Mouse (Mus musculus): ENCODE results near the gene Ptprm. TPM values are rescaled to one million over a fixed set of nuclear protein-coding genes. Genes with fewer than 3 reads are reported as not detected.

Gene Ptprm
- polyA plus RNA-seq, 1 experiment from 2014 or later = 7.0 TPM

DNA sequence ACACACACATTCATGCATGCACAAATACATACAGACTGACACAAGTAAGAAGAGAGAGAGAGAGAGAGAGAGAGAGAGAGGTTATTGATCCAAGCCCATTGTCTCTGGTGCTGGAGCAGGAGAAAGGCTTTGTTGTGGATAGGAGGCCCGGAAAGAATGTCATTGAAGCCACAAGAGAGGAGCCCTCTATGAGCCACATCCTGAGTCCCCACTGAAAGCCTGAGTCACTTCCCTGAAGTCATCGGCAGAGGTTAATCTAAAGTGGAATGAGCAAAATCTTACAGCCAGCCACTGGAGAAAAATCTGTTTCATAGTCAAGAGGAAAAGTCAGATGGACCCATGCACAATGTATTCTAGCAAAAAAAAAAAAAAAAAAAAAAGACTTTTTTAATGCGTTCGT is 228.7 kb downstream of the Ptprm start:
- ATAC-seq = no peak
- H3K27me3 ChIP-seq (replicated peaks; ENCODE audit: control insufficient read depth, insufficient read depth, low read length) = no peaks in the 10 kb centered on the region
- H3K4me3 ChIP-seq (ENCODE audit: low read length) = no peak overlapping the region
- WGBS = 76% methylated on average over 4 of the region's 4 CpGs
- H3K27ac ChIP-seq (ENCODE audit: low read length) = no peak overlapping the region
- H3K9me3 ChIP-seq (ENCODE audit: control insufficient read depth, low read length) = no peaks in the 10 kb centered on the region
- H3K4me1 ChIP-seq (ENCODE audit: control insufficient read depth, insufficient read depth, low read length) = peaks cover 4% of the 10 kb centered on the region; the same call in 1 of the 2 replicates
- no peak overlapping the region for H3K9ac ChIP-seq (ENCODE audit: low read depth, low read length)
- no peaks in the 10 kb centered on the region for H3K36me3 ChIP-seq (ENCODE audit: control insufficient read depth, insufficient read depth, low read length)
- no peak overlapping the region for H3K4me2 ChIP-seq (ENCODE audit: low read depth, low read length)

DNA sequence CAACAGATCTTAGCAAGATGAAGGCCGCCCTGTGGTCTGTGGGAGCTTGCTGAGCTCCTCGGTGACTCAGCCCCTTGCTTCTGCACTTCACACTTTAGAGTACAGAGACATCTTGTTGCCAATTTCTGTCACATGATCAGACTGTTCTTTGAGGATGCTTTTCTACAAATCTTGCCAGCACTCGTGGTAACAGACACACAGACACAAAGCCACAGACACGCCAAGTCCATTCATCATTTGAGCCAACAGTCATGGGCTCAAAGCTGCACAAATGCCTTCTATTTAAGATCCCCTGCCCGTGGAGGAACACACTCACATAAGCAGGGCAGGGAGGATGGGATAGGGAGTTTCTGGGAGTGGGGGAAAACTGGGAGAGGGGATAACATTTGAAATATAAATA is 230.0 kb downstream of the Ptprm start:
- no peaks in the 10 kb centered on the region for H3K9me3 ChIP-seq (ENCODE audit: control insufficient read depth, low read length)
- H3K27ac ChIP-seq (ENCODE audit: low read length) = no peak overlapping the region
- H3K4me3 ChIP-seq (ENCODE audit: low read length) = no peak overlapping the region
- H3K4me1 ChIP-seq (ENCODE audit: control insufficient read depth, insufficient read depth, low read length) = peaks cover 4% of the 10 kb centered on the region; the same call in 1 of the 2 replicates
- WGBS = 59% methylated on average over 5 of the region's 5 CpGs
- no peak overlapping the region for H3K4me2 ChIP-seq (ENCODE audit: low read depth, low read length)
- no peak for ATAC-seq
- no peak overlapping the region for H3K9ac ChIP-seq (ENCODE audit: low read depth, low read length)
- no peaks in the 10 kb centered on the region for H3K27me3 ChIP-seq (replicated peaks; ENCODE audit: control insufficient read depth, insufficient read depth, low read length)
- H3K36me3 ChIP-seq (ENCODE audit: control insufficient read depth, insufficient read depth, low read length) = no peaks in the 10 kb centered on the region

DNA sequence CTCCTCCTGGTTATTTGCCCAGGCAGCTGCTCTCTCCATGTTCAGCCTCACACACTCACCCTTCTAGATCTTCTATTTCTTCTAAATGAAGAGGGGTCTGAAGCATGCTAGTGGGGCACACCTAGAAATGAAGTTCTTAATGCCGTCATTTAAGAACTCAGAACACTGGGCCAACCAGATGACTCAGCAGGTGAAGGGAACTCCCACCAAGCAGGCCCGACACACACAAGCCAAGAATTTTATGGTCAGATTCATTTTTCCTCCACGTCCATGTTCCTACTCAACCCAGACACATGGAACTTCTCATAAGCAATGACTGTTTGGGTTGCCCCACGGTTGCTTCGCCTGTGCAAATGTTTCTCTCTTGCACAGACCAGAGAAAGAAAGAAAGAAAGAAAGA is 230.5 kb downstream of the Ptprm start:
- Histone ChIP-seq H3K36me3 (ENCODE audit: control insufficient read depth, insufficient read depth, low read length) (no peaks in the 10 kb centered on the region), H3K4me2 (ENCODE audit: low read depth, low read length) (no peak overlapping the region), H3K4me1 (ENCODE audit: control insufficient read depth, insufficient read depth, low read length) (peaks cover 4% of the 10 kb centered on the region; the same call in 1 of the 2 replicates), H3K27me3 (replicated peaks; ENCODE audit: control insufficient read depth, insufficient read depth, low read length) (no peaks in the 10 kb centered on the region), H3K9ac (ENCODE audit: low read depth, low read length) (no peak overlapping the region), H3K4me3 (ENCODE audit: low read length) (no peak overlapping the region), H3K9me3 (ENCODE audit: control insufficient read depth, low read length) (no peaks in the 10 kb centered on the region), H3K27ac (ENCODE audit: low read length) (no peak overlapping the region)
- 62% methylated on average over 5 of the region's 5 CpGs for whole genome bisulfite sequencing
- no peak for ATAC-seq

DNA sequence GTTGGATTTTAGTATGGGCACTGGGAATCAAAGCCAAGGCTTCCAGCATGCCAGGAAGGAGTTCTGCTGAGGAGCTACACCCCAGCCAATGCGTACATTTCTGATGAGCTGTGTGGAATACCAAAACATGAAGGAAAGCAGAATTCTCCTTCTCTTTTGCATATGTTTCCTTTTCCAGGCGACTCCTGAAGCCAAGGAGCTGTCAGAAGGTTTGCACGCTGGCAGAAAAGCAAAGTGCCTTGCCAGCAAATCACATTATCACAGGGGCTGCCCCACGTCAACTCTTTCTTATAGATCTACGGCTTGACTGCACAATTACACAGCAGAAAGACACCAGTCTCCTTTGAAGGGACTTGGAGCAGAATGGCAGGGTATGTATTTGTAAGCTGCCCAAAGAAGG is 233.4 kb downstream of the Ptprm start:
- H3K27me3 ChIP-seq (replicated peaks; ENCODE audit: control insufficient read depth, insufficient read depth, low read length) = no peaks in the 10 kb centered on the region
- H3K4me1 ChIP-seq (ENCODE audit: control insufficient read depth, insufficient read depth, low read length) = no peaks in the 10 kb centered on the region
- no peaks in the 10 kb centered on the region for H3K36me3 ChIP-seq (ENCODE audit: control insufficient read depth, insufficient read depth, low read length)
- 62% methylated on average over 5 of the region's 5 CpGs for WGBS
- no peaks in the 10 kb centered on the region for H3K9me3 ChIP-seq (ENCODE audit: control insufficient read depth, low read length)
- no peak overlapping the region for H3K27ac ChIP-seq (ENCODE audit: low read length)
- no peak overlapping the region for H3K9ac ChIP-seq (ENCODE audit: low read depth, low read length)
- H3K4me2 ChIP-seq (ENCODE audit: low read depth, low read length) = no peak overlapping the region
- H3K4me3 ChIP-seq (ENCODE audit: low read length) = no peak overlapping the region
- no peak for ATAC-seq

DNA sequence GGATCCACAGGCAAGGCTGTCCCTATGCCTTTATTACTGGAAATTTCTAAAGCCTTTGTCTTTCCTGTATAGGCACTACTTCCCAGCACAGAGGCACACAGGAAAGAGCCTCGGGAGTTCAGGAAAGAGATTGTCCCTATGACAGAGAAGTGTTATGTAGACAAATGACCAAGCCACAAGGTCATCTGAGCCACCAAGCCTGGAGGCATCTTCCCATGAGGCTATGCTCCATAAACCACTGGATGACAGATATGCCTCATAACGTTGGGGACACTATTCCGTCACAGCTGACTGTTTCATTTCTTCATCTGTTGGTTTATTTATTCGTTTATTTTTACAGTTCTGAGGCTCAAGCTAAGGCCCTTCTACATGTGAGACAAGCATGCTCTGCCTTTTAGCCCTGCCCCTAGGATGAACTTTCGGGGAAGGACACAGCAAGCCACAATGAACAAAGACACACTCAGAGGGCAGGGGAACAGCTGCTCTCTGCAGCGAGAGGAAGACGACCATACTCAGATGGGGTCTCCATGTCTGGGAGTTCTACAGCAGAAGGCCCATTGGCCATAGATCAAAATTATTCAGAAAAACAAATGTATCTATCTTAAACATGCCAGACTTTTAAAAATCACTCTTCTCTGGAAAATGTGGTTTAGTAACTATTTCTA is 235.4 kb downstream of the Ptprm start:
- H3K4me3 ChIP-seq (ENCODE audit: low read length) = no peak overlapping the region
- H3K9ac ChIP-seq (ENCODE audit: low read depth, low read length) = no peak overlapping the region
- 54% methylated on average over 7 of the region's 7 CpGs for WGBS
- no peak overlapping the region for H3K4me2 ChIP-seq (ENCODE audit: low read depth, low read length)
- H3K36me3 ChIP-seq (ENCODE audit: control insufficient read depth, insufficient read depth, low read length) = no peaks in the 10 kb centered on the region
- ATAC-seq = no peak
- no peaks in the 10 kb centered on the region for H3K9me3 ChIP-seq (ENCODE audit: control insufficient read depth, low read length)
- H3K27ac ChIP-seq (ENCODE audit: low read length) = no peak overlapping the region
- no peaks in the 10 kb centered on the region for H3K27me3 ChIP-seq (replicated peaks; ENCODE audit: control insufficient read depth, insufficient read depth, low read length)
- no peaks in the 10 kb centered on the region for H3K4me1 ChIP-seq (ENCODE audit: control insufficient read depth, insufficient read depth, low read length)

DNA sequence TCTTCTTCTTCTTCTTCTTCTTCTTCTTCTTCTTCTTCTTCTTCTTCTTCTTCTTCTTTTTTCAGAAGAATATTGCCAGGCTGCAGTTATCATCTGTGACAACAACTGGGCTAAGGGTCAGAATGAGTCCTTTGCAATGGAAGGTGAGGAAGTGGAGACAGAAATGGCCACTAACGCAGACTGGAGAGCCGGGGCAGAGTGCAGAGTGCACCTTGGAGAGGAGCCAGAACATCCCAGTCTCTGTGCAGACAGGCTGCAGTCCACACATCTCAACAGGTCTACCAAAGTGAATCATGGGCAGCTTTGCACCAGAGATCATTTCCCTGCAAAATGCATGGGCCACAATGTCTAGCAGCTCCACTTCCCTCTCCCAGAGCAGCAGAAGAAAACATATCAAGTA is 239.4 kb downstream of the Ptprm start:
- Histone ChIP-seq H3K4me3 (ENCODE audit: low read length) (no peak overlapping the region), H3K4me2 (ENCODE audit: low read depth, low read length) (no peak overlapping the region), H3K27me3 (replicated peaks; ENCODE audit: control insufficient read depth, insufficient read depth, low read length) (no peaks in the 10 kb centered on the region), H3K36me3 (ENCODE audit: control insufficient read depth, insufficient read depth, low read length) (no peaks in the 10 kb centered on the region), H3K9me3 (ENCODE audit: control insufficient read depth, low read length) (no peaks in the 10 kb centered on the region), H3K27ac (ENCODE audit: low read length) (no peak overlapping the region), H3K9ac (ENCODE audit: low read depth, low read length) (no peak overlapping the region), H3K4me1 (ENCODE audit: control insufficient read depth, insufficient read depth, low read length) (no peaks in the 10 kb centered on the region)
- 39% methylated on average over 2 of the region's 2 CpGs for WGBS
- ATAC-seq = no peak

DNA sequence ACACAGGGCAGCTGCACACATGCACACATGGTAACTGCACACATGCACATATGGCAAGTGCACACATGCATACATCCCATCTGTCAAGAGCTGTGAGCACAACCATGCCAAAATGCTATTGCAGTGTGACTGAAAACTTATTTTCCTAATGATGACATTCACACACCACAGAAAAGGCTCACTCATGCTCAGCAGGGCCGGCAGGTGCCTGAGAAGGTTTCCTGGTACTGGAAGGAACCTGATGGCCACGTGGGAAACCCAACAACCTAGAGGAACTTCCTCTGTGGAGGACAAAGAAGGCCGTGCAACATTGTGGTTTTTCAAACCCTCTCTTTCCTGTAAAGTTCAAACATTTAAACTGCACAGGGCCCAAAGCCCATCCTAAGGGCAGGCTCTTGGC is 241.6 kb downstream of the Ptprm start:
- ATAC-seq = no peak
- Histone ChIP-seq H3K9ac (ENCODE audit: low read depth, low read length) (no peak overlapping the region), H3K4me2 (ENCODE audit: low read depth, low read length) (no peak overlapping the region), H3K27me3 (replicated peaks; ENCODE audit: control insufficient read depth, insufficient read depth, low read length) (no peaks in the 10 kb centered on the region), H3K4me1 (ENCODE audit: control insufficient read depth, insufficient read depth, low read length) (no peaks in the 10 kb centered on the region), H3K4me3 (ENCODE audit: low read length) (no peak overlapping the region), H3K36me3 (ENCODE audit: control insufficient read depth, insufficient read depth, low read length) (no peaks in the 10 kb centered on the region), H3K27ac (ENCODE audit: low read length) (no peak overlapping the region), H3K9me3 (ENCODE audit: control insufficient read depth, low read length) (no peaks in the 10 kb centered on the region)
- WGBS = 72% methylated on average over 3 of the region's 3 CpGs

DNA sequence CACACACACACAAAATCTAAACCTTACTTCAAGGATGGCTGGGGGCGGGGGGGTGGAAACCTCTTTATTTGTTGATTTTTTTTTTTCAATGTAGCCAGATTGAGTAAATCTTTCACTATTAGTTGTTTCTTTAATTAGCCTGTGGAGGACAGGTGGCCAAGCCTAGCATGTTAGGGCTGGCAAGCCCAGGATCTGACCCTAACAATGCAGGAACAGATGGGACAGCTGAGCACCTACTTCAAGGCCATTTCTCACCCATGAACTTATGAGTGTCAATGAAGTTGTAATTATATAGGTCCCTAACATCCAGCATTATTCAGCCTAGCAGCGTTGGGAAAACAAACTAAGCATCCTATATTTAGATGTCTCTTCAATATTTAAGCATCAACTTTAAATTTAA is 248.1 kb downstream of the Ptprm start:
- no peak overlapping the region for H3K27ac ChIP-seq (ENCODE audit: low read length)
- no peaks in the 10 kb centered on the region for H3K36me3 ChIP-seq (ENCODE audit: control insufficient read depth, insufficient read depth, low read length)
- no peak overlapping the region for H3K4me2 ChIP-seq (ENCODE audit: low read depth, low read length)
- H3K9me3 ChIP-seq (ENCODE audit: control insufficient read depth, low read length) = no peaks in the 10 kb centered on the region
- no peak for ATAC-seq
- no peaks in the 10 kb centered on the region for H3K4me1 ChIP-seq (ENCODE audit: control insufficient read depth, insufficient read depth, low read length)
- WGBS = 79% methylated on average over 2 of the region's 2 CpGs
- no peak overlapping the region for H3K4me3 ChIP-seq (ENCODE audit: low read length)
- H3K9ac ChIP-seq (ENCODE audit: low read depth, low read length) = no peak overlapping the region
- H3K27me3 ChIP-seq (replicated peaks; ENCODE audit: control insufficient read depth, insufficient read depth, low read length) = no peaks in the 10 kb centered on the region

DNA sequence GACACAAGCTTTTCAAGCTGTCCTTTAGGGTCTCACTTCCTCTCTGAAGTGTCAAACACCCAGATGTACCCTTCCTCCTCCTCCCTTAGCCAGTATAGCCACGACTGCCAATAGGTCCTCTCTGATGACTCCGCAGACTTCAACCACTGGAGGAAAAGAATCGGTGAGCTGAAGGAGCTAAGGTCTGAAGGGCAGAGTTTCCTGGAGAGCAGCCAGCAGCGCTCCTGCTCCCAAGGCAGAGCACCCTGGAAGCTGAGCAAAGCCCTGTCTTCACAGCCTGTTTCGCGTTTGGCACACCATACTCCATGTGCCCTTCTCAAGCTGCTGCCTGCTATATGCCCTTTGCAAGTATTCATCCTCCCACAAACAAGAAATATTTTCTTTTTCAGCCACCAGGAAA is 252.2 kb downstream of the Ptprm start:
- 73% methylated on average over 6 of the region's 6 CpGs for WGBS
- Histone ChIP-seq H3K27ac (ENCODE audit: low read length) (no peak overlapping the region), H3K4me3 (ENCODE audit: low read length) (no peak overlapping the region), H3K9ac (ENCODE audit: low read depth, low read length) (no peak overlapping the region), H3K4me1 (ENCODE audit: control insufficient read depth, insufficient read depth, low read length) (no peaks in the 10 kb centered on the region), H3K4me2 (ENCODE audit: low read depth, low read length) (no peak overlapping the region), H3K36me3 (ENCODE audit: control insufficient read depth, insufficient read depth, low read length) (no peaks in the 10 kb centered on the region), H3K9me3 (ENCODE audit: control insufficient read depth, low read length) (no peaks in the 10 kb centered on the region), H3K27me3 (replicated peaks; ENCODE audit: control insufficient read depth, insufficient read depth, low read length) (no peaks in the 10 kb centered on the region)
- ATAC-seq = no peak

DNA sequence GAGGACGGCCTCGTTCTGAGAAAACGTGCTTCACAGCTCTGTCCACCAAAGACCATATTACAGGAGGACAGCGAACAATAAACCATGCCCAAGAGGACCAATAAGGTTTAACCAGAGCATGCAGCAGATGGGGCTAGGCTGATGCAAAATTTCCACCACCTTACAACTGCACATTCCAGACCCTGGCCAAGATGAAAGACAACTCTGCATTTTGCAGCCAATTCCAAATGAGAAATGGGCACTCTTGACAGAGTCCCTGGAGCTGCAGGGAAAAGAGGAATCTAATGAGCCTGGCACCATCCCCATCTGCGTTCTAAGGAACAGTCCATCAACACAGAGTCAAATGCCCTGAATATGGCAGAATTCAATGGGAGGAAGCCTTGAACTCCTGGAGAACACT is 263.3 kb downstream of the Ptprm start:
- no peak overlapping the region for H3K4me2 ChIP-seq (ENCODE audit: low read depth, low read length)

More for the DNA sequence above, 263.3 kb downstream of the Ptprm start:
- Histone ChIP-seq H3K9ac (ENCODE audit: low read depth, low read length) (no peak overlapping the region), H3K27me3 (replicated peaks; ENCODE audit: control insufficient read depth, insufficient read depth, low read length) (no peaks in the 10 kb centered on the region), H3K27ac (ENCODE audit: low read length) (no peak overlapping the region), H3K4me3 (ENCODE audit: low read length) (no peak overlapping the region), H3K36me3 (ENCODE audit: control insufficient read depth, insufficient read depth, low read length) (no peaks in the 10 kb centered on the region), H3K9me3 (ENCODE audit: control insufficient read depth, low read length) (no peaks in the 10 kb centered on the region), H3K4me1 (ENCODE audit: control insufficient read depth, insufficient read depth, low read length) (no peaks in the 10 kb centered on the region)
- WGBS = 69% methylated on average over 5 of the region's 5 CpGs
- ATAC-seq = no peak

All from intestine, embryonic 16.5 days (tissue).